Mouse (Mus musculus): ENCODE measurements around the gene Hist1h2bh.
A peak's percentile ranks its signal among the peaks of the same experiment; 100 is the strongest.

The Hist1h2bh gene

GRCm38 (mm10) chr13:23530901-23531875 is 12.0 kb downstream of the Hist1h2bh start, which contains the start of gene Hist1h4h:
Gene Hist1h4h, plus strand, starts transcription at chr13:23531050.
- DNase-seq (ENCODE audit: low read depth) = peak; percentile 91

- DNase-seq (ENCODE audit: low read depth) = peak; percentile 59
Measured at GRCm38 (mm10) chr13:23530181-23530900, 12.9 kb downstream of the Hist1h2bh start.

- no peak for DNase-seq (ENCODE audit: low read depth)
Measured at GRCm38 (mm10) chr13:23529480-23530165, 13.6 kb downstream of the Hist1h2bh start.

DNA sequence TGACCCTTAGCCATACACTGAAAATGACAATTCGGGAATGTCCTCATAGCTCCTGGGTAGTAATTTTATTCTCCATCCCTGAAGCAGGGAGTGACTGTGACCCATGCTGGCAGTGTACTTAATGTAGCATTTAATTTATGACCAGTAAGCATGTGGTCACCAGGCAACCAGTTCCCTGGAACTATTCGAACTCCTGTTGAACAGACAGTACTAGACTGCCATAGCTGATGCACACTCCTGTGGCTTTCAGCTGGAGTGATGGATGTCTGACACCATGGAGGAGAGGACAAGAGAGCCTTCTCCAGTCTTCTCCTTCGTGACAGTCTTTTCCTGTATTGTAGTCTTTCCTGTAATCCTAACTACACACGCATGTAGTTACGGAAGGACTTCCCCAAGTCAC is 14.2 kb downstream of the Hist1h2bh start:
- DNase-seq (ENCODE audit: low read depth) = no peak

- DNase-seq (ENCODE audit: low read depth) = peak; percentile 79
Measured at GRCm38 (mm10) chr13:23526312-23526711, 16.9 kb downstream of the Hist1h2bh start.

GRCm38 (mm10) chr13:23525901-23526300 is 17.3 kb downstream of the Hist1h2bh start:
- DNase-seq (ENCODE audit: low read depth) = no peak

- peak; percentile 67 for DNase-seq (ENCODE audit: low read depth)
Measured at GRCm38 (mm10) chr13:23524654-23525053, 18.5 kb downstream of the Hist1h2bh start.

- DNase-seq (ENCODE audit: low read depth) = no peak
Measured at GRCm38 (mm10) chr13:23523976-23524375, 19.2 kb downstream of the Hist1h2bh start.

DNA sequence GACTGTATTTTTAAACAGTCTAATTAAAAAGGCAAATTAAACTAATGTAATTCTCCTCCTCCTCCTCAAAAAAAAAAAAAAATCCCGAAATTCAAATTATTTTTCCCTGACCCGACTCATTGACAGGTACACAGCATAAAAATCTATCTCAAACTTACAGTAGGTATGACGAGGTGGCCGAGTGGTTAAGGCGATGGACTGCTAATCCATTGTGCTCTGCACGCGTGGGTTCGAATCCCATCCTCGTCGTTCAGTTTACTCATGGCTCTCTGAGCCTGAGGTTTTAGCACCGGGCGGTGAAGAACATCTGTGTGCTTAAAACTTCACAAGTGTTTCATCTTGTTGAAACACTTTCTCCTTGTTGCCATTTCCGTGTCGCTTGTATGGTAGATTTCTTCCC is 21.5 kb downstream of the Hist1h2bh start:
- peak; percentile 60 for DNase-seq (ENCODE audit: low read depth)

DNA sequence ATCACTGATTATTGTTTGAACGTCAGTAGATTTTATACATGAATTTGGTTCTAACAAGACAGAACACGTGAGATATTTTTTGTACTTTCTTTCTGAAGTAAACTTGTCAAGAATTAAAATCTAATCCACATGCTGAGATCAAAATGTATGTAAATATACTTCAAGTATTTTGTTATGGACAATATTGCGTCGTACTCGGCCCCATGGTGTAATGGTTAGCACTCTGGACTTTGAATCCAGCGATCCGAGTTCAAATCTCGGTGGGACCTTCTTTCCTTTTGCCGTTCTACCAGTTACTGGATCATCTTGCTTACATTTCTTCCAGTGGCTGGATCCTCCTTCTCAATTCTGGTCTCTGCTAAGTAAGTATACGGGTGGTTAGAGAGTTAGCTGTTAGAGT is 23.8 kb downstream of the Hist1h2bh start:
- no peak for DNase-seq (ENCODE audit: low read depth)

- DNase-seq (ENCODE audit: low read depth) = peak; percentile 73
Measured at GRCm38 (mm10) chr13:23518885-23519284, 24.3 kb downstream of the Hist1h2bh start.

DNA sequence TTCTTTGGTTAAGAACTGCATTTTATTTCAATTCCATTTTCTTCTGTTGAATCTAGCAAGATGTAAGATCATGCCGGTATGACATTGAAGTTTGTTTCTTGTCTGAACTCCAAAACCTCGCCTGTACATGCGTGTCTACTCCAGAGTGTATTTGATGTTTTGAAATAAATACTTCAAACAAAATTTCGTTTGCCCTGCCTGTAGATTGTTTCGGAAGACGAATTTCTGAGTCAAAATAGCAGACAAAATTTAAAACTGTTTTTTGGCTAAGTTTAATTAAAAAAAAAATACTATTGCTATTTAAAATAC is 24.9 kb downstream of the Hist1h2bh start:
- no peak for DNase-seq (ENCODE audit: low read depth)

DNA sequence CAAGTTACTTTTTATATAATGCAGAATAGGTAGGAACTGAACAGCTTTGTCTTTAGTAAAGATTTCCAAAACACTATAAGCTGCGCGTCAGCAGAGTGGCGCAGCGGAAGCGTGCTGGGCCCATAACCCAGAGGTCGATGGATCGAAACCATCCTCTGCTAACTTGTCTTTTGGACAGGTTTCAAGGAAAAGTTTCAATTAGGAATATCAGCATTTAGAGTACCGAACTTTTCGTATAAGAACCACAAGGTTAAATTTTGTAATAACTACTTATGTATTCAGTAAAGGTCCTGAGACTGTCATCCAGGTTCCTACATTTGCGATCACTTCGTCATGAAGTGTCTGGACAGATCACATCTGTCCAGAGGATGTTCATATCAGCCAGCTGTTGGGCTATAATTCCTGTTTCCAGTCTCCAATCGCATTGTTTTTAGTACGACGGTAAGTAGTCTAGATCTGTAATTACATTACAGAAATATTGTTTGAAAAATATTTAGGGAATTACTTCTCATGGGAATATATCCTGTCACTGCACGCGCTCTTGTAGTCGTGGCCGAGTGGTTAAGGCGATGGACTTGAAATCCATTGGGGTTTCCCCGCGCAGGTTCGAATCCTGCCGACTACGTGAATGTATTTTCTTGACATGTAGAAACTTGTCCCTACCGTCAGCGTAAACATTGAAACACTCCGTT is 25.4 kb downstream of the Hist1h2bh start:
- DNase-seq (ENCODE audit: low read depth) = peak; percentile 68

DNA sequence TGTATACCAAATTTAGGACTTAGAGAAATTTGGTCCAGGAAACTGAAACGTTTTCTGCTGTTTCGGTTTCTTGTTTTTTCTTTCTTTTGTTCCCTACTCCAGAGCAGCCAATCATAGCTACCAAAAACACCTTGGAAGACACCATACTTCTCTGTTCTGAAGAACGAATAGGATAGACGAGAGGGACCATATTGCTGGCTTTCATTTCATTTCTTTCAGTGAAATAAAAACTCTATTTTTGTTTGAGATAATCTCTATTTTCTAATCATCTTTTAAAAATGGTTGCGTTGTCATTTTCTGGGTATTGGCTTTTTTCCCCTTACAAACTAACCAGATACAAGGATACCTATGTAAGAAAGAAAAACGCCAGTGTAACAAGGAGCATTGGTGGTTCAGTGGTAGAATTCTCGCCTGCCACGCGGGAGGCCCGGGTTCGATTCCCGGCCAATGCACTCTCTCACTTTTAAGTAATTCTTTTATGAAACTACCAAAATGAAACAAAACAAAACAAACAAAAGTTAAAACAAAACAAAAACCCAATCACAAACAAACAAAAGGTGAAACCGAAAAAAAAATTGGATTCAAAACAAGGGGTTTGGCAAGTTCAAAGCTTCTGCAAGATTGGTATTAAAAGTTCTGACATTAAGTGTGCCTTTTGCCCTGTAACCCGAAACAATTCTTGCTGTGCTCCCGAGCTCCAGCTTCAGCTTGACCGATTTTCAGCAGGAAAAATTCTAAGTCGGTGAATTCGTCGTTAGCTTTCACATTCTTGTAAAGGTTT is 26.2 kb downstream of the Hist1h2bh start:
- DNase-seq (ENCODE audit: low read depth) = peak; percentile 60

GRCm38 (mm10) chr13:23515826-23516620 is 27.2 kb downstream of the Hist1h2bh start:
- no peak for DNase-seq (ENCODE audit: low read depth)

GRCm38 (mm10) chr13:23515281-23515680 is 27.9 kb downstream of the Hist1h2bh start:
- DNase-seq (ENCODE audit: low read depth) = no peak

DNA sequence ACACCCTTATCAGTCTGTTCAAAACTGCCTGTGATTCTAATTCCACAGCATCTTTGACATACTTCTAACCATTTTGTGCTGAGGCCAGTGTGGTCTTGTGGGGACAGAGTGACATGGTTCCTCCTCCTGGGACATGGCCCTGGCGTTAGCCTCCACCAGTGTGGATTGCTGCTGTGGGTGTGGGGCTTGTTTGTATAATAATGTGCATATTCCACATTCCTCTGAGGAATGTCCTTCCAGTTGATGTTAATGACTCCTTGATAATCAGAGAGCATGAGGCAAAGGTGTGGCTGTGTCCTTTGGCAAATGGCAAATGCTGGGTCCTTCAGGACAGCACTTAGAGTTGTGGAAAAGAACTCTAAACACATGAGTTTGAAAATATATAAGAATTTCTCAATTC is 29.7 kb downstream of the Hist1h2bh start:
- no peak for DNase-seq (ENCODE audit: low read depth)

- no peak for DNase-seq (ENCODE audit: low read depth)
Measured at GRCm38 (mm10) chr13:23510127-23510526, 33.1 kb downstream of the Hist1h2bh start.

DNA sequence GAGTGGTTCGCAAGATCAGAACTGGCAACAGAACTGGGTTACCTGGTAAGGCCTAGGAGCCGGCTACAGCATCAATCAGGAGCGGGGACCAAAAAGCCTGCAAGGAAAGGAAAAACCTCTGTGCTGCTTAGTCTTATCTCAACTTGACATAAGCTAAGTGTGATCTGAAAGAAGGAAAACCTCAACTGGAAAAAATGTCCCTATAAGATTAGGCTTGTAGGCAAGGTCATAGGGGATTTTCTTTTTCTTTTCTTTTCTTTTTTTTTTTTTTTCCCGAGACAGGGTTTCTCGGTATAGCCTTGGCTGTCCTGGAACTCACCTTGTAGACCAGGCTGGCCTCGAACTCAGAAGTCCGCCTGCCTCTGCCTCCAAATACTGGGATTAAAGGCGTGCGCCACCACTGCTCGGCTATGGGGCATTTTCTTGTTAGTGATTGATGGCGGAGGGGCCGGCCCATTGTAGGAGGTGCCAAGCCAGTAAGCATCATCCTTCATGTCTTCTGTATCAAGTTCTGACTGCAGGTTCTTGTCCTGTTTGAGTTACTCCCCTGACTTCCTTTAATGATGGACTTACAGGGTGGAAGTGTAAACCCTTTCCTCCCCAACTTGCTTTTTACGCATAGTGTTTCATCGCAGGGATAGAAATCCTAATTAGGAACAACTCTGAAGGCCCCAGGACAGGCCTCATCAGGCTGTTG is 36.2 kb downstream of the Hist1h2bh start:
- DNase-seq (ENCODE audit: low read depth) = no peak

GRCm38 (mm10) chr13:23506351-23506750 is 36.8 kb downstream of the Hist1h2bh start:
- DNase-seq (ENCODE audit: low read depth) = no peak

Measured in fibroblast of lung, adult 2 months (primary cell).